Mouse (Mus musculus) c-Kit-positive CD71-negative TER-119-negative erythroid progenitor cells, embryonic 14.5 days (primary cell): ENCODE data around the gene Kank3.

Experiments used
- DNase-seq: peaks from one replicate; pipeline ENCODE4 v3.0.0-alpha.2; 2013; ENCODE audit warnings: low read depth

Gene Kank3

DNA sequence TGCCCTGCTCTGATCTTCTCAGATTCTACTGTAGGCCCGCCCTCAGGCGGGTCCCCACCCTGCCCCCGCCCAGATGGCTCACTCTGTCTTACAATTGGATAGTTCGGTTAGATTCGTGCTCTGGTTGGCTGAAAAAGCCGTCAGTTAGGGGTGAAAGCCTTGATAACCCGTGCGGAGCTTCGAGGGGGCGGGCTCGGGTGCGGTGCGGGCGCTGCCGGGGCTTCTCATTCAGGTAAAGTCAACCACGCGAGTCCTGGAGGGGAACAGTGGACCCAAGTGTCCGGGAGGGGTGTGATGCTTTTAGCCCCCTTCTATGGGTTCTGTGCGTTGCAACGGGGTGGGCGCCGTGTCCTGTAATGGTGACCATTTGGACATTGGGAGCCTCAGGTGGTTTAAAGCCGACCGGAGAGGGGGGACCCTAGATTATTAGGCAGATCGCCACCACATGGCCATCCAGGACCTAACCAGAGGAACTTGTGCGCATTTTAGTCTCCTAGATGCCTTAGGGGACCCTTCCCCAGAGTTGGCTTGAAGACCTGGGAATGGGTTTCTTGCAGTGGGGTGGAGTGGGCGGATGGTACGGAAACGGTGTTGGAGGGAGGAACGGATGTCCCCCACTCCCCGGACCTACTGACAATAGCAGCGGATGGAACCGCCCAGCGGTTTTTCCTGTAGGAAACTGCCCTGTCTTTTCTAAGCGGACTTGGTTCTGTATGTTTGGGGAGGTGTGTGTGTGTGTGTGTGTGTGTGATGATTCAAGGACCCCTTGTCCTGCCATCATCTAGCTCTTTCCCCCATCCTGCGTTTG is at the start of gene Kank3:
TSS of gene Kank3 (plus strand) at position 186 of the 808 bp plus-strand sequence.
- peak; percentile 87 for DNase-seq

DNA sequence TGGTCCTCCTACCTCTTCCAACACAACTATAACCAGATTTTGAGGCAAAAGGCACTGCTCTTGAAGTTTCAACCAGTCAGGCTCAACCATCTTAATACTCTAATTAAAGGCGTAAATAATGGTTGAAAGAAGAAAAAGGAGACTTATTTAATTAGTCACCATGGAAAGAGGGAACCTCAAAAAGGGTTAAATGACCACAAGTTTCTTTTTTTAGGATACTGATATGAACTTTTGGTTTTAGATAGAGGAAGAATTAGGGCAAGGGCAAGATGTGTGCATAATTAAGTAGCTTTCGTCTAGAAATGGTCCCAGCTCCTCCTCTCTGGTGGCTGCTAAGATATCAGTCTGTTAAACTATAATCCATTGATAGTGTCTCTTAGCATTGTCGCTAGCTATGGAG is 43.9 kb upstream of the Kank3 start:
- no peak for DNase-seq

DNA sequence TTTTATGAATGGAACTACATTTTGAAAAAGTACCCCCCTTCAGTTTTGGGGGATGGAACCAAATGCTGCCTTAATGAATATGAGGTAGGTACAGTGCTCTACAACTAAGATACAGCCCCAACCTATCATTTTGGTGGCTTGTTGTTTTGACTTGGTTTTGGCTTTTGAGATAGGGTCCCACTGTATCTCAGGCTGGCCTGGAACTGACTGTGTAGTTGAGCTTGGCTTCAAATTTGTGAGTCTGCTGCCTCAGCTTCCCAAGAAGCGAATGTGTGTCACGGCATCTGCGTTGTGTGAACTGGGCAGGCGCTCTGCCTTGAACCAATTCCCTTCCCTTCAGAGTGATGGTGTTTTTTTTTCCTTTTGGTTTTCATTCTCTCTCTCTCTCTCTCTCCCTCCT is 38.7 kb upstream of the Kank3 start:
- DNase-seq = no peak

DNA sequence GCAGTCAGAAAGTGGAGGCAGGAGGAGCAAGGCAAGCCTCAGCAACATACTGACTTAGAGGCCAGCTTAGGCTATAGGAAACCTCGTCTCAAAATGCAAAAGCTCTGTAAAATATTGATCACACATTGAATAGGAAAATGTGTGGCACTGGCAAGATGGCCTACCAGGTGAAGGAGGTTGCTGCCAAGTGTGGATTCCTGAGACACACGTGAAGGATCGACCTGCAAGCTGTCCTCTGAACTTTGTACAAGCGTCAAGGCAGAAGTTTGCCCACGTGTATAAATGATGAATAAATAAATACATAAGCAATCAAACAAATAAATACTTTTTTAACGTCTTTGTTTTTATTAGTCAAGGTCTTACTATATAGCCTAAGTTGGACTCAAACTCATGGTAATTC is 36.9 kb upstream of the Kank3 start:
- no peak for DNase-seq

GRCm38 (mm10) chr17:33773871-33774572 is 36.3 kb upstream of the Kank3 start:
- no peak for DNase-seq

GRCm38 (mm10) chr17:33774573-33775155 is 35.7 kb upstream of the Kank3 start:
- DNase-seq = no peak

DNA sequence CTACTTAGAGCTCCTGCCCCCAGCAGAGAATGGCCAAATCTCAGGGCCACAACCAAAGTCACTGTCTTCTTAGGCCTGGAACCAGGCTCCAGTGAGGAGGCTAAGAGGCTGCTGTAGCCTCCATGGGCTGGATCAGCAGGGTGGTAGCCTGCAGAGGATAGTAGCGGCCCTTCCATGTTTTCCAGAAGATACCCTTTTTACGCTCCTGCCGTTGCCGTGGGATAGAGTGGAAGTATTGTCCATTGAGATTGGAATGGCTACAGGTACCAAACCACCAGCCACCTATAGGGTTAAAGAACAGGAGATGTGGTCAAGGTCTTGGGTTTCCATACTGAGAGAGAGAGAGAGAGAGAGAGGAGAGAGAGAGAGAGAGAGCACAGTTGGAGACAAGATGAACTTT is 35.0 kb upstream of the Kank3 start:
- no peak for DNase-seq

GRCm38 (mm10) chr17:33779271-33779966 is 30.9 kb upstream of the Kank3 start:
- no peak for DNase-seq

DNA sequence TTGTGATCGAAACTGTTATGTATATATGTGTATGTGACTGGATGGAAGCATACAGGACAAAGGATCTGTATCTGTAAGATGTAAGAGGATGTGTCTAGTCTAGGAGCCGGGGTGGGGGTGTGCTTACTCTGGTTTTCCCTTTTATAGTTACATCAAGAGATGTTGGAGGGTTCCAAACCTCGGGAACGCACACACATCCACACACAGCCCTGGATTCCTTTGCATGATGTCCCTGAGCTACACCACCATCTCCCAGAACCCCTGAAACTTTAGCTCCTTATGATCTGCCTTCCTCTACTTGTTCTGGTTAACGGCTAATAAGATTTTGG is 30.4 kb upstream of the Kank3 start:
- no peak for DNase-seq

DNA sequence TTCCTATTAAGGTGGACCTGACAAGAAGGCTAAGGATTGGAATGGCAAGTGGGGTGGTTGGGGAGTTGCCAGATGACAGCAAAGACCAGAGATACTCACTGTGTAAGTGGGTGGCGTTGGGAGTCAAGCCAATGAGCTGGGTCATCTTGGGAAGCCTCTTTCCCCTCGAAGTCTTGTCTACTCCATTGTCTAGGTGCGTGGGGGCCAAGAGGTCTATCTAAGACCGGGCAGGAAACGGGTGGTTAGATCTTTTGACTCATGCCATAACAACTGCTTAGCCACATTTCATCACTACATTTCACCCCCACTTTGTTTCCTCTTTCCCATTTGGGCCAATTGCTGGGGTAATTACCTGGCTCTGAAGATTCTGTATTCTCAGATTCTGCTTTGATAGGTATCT is 29.9 kb upstream of the Kank3 start:
- DNase-seq = peak; percentile 45

GRCm38 (mm10) chr17:33781124-33781977 is 29.0 kb upstream of the Kank3 start, which contains the start of gene Angptl4:
Angptl4 (minus strand) TSS chr17:33781830.
- DNase-seq = peak; percentile 48

DNA sequence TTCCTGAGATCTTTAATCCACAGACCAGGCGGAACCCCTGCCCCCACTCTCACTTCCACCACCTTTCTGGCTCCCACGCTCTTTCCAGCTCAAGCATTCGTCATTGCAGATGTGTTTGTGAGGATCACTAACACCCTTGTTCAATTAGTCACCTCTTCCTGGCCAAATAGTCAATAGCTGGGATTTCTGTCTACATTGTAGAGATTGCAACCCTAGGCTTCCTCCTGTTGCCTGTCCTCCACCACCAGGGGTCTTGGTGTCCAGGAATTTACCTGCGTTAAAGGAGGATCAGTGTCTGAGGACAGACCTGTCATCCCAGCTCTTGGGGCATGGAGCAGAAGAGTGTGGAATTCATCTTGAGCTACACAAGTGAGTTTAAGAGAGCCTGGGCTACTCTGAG is 28.3 kb upstream of the Kank3 start:
- DNase-seq = no peak

- DNase-seq = no peak
These were observed 26.9 kb upstream of the Kank3 start for GRCm38 (mm10) chr17:33783408-33783807.

DNA sequence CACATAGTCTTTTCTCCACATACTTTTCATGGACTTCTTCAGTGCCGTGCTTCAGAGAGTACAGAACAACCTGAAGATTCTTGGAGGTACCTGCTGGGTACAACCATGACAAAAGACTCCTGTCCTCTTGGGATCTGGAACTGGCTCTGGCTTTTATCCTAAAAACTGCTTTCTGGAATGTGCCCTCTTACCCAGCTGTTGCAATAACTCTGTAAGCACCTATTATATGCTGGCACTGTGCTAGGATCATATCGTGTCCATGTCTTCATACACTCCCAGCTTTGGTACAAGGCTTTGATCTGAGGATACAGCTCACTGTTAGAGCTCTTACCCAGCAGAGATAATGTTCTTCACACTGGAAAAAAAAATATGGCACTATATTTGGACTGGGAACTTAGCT is 25.4 kb upstream of the Kank3 start:
- no peak for DNase-seq

DNA sequence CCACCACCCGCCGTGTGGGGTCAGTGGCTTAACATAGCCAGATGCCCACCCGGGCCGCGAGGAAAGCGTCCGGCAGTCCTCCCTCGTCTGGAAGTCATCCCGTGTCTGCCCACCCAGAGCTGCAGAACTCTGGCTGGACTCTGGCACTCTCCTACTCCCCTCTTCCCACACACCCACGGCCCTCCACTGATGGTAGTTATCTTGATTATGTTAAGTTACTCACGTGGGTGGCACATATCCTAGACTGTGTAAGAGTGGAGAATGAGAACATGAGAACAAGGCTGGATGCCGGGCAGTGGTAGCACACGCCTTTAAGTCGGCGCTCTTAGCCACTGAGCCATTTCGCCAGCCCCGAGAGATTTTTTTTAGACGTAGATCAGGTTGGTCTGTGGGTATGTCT is 23.9 kb upstream of the Kank3 start:
- DNase-seq = no peak

GRCm38 (mm10) chr17:33788732-33789131 is 21.6 kb upstream of the Kank3 start:
- DNase-seq = no peak

DNA sequence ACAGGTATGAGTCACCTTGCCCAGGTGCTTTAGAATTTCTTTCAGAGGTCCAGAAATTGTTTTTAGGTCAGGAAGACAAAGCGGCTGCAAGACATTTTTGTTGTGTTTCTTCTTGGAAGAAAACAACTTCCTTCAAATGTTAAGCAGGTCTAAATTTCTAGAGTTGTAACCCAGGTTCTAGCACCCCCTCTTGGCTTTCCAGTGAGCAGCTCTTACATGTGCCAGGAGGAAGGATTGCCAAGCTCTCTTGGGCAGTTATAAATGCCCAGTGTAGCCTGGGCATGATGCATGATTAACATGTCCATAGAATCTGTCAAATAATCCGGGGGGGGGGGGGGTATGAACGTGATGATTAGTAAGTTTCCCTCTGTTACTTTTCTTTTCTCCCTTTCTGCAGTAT is 12.0 kb upstream of the Kank3 start:
- no peak for DNase-seq

GRCm38 (mm10) chr17:33799277-33799676 is 11.0 kb upstream of the Kank3 start:
- no peak for DNase-seq

GRCm38 (mm10) chr17:33802221-33802620 is 8.1 kb upstream of the Kank3 start:
- DNase-seq = no peak

DNA sequence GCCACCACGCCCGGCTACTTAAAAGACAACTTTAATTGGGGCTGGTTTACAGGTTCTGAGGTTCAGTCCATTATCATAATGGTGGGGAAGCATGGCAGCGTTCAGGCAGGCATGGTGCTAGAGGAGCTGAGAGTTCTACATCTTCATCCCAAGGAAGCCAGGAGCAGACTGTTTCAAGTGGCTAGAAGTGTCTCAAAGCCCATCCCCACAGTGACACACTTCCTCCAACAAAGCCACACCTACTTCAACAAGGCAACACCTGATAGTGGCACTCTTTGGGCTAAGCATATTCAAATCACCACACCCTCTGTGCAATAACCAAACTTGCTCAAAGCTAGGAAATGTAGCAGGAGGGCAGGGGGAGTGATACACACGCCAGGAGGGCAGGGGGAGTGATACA is 6.1 kb upstream of the Kank3 start:
- DNase-seq = no peak

- no peak for DNase-seq
These were observed 5.6 kb upstream of the Kank3 start for GRCm38 (mm10) chr17:33804745-33805144.
